Mouse (Mus musculus): Measurements from ENCODE around the gene Zcchc14. TPM values are rescaled to one million over a fixed set of nuclear protein-coding genes. Genes with fewer than 3 reads are reported as not detected.

Zcchc14 gene
- polyA plus RNA-seq (2017; shearing (Covaris generic)): 0.76 TPM

DNA sequence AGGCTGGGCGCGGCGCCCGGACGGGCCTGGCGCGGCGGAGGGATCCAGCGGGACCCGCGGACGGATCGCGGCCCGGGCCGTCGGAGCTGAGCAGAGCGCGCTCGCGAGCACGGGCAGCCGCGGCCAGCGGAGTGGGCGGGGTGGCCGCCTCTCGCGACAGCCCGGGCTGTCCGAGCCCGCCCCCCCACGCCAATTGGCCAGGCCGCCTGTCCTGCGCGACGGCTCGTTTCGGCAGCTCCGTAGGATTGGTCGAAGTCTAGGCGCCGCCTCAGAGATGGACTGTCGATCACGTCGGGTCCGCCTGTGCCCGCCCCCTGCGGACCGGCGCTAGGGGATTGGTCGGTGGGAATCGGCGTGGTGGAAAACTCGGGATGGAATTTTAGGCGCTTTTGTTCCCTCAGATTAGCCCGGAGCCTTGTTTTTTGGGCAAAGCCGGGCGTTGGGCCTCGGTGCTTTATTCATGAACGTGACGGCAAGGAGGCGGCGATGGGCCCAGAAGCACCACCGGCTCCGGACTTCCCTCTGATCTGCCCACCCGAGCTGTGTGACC, at the start of gene Zcchc14:
Gene Zcchc14 (minus strand): TSS at position 128 of the 550 bp plus-strand sequence.

GRCm38 (mm10) chr8:121590203-121591177, 62.2 kb downstream of the Zcchc14 start, which contains the start of gene Map1lc3b:
Gene Map1lc3b (plus strand): TSS chr8:121590361.

DNA sequence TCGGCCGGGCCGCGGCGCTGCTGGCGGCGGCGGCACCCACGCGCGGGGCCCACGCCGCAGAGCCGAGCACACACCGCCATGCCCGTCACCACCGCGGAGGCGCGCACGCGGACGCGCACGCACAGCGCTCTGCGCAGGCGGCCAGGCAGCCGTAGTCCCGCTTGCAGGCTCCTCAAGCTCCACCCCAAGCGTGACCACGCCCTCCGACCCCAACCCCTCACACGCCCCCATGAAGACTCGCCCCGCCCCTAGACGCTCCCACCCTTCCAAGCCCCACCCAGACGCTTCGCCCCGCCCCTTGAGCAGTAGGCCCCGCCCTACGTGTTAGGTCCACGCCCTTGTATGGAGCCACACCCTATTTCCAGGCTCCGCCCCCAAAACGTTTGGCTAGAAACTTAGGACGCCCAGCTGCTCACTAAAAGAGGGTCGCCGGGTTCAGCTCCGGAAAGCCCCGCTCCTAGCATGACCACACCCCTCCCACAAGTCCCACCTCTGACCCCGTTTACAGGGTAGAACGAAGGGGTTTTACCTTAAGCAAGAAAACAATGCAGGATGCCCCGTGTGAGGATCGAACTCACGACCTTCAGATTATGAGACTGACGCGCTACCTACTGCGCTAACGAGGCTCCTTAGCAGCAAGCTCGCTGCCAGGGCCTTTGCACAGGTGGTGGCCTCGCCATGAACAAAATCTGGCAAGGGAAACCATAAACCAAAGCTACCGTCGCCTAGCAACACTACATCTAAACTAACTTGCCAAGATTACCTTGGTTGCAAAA, 73.8 kb downstream of the Zcchc14 start, which contains the start of gene Fbxo31:
Gene Fbxo31 (minus strand): TSS at position 131 of the 776 bp plus-strand sequence.

Other genes starting within 250 kb of the Zcchc14 start
- gene 1700018B08Rik, start 108.6 kb downstream of the Zcchc14 start, polyA plus RNA-seq (2017; shearing (Covaris generic)): not detected
- gene Fbxo31, start 74.1 kb downstream of the Zcchc14 start, polyA plus RNA-seq (2017; shearing (Covaris generic)): 24.0 TPM
- 378 TPM for gene Map1lc3b, start 62.5 kb downstream of the Zcchc14 start, polyA plus RNA-seq (2017; shearing (Covaris generic))
- gene Jph3, start 76.7 kb upstream of the Zcchc14 start, polyA plus RNA-seq (2017; shearing (Covaris generic)): 0.12 TPM
- 39.7 TPM for gene Klhdc4, start 176.7 kb upstream of the Zcchc14 start, polyA plus RNA-seq (2017; shearing (Covaris generic))